Mouse (Mus musculus) granulocyte monocyte progenitor cell, adult 5-6 weeks (primary cell): ENCODE results near the gene Inafm1. TPM values are rescaled to one million over a fixed set of nuclear protein-coding genes. Genes with fewer than 3 reads are reported as not detected.
"Not testable (repeated sequence)": the region's sequence is repeated elsewhere in the genome, so short reads cannot be mapped to it uniquely, and the experiment has no call there.

ENCODE experiments used
- ATAC-seq: replicated peaks from 2 replicates; pipeline ENCODE4 v1.8.0; 2016; ENCODE audit warnings: mild to moderate bottlenecking, moderate TSS enrichment, inconsistent platforms; ENCODE audit not compliant: poor library complexity, severe bottlenecking
- total RNA-seq, 2 experiments: library from RNA; stranded (forward) in 1 of 2; stranded (reverse) in 1 of 2; fragments of 200-712, 200-1000 nt in 1 of 2; fragments of >200 nt in 1 of 2; fragmentation: Nextera tagmentation in 1 of 2; gene quantifications; 2 replicates each; pipeline ENCODE4 v1.2.3; 2014 to 2017

The Inafm1 gene
- total RNA-seq, 2 experiments from 2014 or later, result 3.3 to 14.6 TPM

DNA sequence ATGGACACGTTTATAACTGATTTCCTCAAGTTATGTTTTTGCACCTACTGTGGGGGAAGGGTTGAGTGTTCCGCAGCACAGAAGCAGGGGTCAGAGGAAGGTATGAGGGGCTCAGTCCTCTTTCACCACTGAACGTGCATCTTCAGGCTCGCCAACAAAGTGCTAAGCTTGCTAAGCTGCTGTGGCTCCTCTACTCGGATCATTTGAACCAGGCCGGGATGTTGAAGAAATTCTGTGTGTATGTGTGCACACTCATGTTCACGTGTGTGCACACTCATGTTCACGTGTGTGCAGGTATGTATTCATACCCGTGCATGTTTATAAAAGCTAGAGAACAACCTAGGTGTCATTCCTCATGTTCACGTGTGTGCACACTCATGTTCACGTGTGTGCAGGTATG lies 7.6 kb downstream of the Inafm1 start:
- ATAC-seq, result no peak

DNA sequence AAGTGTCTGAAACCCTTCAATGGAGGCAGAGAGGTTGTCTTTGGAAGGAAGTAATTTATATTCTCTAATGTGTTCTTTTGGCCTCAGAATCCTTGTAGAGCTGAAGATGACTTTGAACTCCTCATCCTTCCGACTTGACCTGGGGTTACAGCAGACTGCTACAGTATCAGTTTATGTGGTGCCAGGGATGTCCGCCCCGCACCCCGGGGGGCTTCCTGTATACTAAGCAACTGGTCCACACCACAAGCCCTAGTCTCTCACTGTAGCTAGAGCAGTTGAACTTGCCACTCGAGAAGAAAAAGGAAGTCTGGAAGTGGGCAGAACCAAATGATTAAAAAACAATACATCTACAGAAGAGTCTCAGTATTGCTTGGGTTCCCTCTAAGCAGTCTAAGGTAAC lies 9.6 kb downstream of the Inafm1 start:
- peak; percentile 26; the same call in 1 of the 2 replicates for ATAC-seq

DNA sequence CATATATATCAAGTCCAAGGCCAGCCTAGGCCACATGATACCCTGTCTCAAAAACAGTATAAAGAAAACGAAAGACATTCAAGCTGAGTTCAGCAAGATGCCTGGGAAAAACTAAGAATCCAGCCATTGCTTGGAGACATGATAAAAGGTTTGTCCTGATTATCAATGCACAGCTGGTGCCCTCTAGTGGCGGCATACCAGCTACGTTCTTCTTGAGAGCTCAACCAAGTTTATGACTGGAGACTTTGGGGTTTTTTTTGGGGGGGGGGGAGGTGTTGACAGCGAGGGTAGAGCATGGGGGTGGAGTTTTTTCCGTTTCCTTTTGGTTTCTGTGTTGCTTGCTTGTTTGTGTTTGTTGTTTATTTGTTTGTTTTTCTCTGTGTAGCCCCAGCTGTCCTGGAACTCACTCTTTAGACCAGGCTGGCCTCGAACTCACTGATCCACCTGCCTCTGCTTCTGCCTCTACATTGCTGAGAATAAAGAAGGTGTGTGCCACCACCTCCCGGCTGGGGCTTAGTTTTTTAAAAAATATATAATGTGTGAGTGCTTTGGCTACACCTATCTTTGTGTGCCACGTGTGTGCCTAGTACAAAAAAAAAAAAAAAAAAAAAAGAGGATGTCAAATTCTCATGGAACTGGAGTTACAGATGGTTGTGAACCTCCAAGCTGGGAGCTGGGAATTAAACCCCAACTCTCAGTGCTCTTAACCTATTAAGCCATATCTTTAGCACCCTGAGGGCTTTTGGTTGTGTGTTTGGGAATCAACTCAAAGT lies 10.2 kb downstream of the Inafm1 start:
- ATAC-seq, result peak; percentile 43

DNA sequence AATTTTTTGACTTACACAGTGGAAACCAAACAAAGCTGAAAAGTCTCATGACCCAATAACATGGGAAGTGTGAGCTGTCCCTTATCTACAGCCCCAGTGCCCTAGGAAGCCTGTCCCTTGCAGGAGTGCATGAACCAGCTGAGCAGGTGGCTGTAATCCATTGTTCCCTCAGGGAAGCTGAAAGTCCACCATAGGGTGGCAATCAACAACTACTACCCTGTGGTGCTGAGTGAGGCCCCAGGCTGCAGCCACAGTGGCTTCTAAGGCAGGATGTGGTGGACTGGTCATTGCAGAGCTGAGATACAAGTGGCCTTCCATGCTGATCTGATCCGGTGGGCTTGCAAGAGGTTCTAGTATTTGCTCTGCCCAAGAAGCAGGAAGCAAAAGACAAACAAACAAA lies 12.3 kb downstream of the Inafm1 start:
- ATAC-seq, result no peak

DNA sequence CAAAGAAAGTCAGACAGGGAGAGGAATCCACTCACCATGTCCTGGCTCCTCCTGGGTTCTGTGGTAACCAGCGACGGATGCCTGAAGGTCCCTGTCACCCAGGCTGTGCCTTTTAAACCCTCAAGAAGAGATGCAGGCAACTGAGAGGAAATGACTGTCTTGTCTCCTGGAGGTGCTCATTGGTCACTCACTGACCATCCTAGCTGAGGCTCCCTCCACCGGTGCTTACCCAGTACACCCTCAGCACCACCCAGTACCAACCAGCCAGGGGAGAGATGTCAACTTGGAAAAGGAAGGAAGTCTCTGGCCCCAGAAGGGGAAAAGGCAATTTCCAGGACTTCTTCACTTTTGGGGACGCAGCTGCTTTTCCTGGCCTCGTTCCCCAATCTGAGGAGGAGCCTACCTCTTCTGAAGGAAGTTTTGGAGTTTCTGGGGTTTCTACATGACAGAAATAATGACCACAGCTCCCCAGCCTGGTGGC lies 14.3 kb downstream of the Inafm1 start, which contains the start of gene C5ar1:
Gene C5ar1, minus strand, starts transcription at position 431 of the 481 bp plus-strand sequence.
- ATAC-seq, result peak; percentile 18

DNA sequence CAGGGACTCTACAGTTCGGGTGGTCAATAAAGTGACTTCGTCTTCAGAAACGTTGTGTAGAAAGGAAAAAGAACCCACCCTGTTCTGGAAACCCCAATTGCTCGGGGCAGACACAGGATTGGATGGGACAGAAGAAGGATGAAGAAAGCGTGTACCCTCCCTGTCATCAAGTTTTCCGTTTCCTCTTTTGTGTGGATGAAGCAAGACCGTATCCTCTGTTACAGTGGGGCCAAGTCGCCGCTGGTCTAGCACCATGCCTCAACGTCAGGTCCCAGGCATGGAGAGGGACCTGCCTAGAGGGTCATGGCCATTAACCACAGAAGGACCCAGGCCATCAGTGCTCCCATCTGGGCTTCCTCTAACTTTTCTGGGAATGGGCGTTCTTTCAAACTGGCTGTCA lies 15.6 kb downstream of the Inafm1 start:
- ATAC-seq, result peak; percentile 94

DNA sequence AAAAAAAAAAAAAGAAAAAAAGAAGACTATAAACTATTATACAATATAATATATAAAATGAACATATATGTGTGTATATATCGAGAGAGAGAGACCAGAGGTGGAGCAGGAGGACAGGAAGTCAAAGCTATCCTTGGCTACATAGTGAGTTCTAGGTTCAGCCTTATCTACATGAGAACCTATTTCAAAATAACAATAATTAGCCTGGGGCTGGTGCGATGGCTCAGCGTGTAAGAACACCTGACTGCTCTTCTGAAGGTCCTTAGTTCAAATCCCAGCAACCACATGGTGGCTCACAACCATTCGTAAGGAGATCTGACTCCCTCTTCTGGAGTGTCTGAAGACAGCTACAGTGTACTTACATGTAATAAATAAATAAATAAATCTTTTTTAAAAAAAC lies 17.5 kb downstream of the Inafm1 start:
- ATAC-seq, result not testable (repeated sequence)

DNA sequence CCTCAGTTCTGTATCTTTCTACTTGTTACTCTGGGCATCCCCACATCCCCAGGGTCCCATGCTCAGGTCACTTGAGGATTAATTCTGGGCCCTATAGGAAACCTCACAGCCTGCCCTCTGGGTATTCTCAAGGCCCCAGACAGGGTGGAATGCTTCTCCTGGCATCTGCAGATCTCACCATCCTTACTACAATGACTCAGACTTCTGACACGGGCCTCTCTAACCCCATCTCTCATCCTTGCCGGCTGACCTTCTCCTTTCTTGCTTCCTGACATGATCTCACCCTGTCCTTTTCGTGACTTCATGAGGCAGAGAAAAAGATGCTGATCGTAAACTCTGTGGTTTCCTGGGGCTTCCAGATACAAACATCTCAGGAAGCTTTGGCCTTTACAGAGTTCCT lies 19.2 kb downstream of the Inafm1 start:
- ATAC-seq, result peak; percentile 11; the same call in 1 of the 2 replicates

DNA sequence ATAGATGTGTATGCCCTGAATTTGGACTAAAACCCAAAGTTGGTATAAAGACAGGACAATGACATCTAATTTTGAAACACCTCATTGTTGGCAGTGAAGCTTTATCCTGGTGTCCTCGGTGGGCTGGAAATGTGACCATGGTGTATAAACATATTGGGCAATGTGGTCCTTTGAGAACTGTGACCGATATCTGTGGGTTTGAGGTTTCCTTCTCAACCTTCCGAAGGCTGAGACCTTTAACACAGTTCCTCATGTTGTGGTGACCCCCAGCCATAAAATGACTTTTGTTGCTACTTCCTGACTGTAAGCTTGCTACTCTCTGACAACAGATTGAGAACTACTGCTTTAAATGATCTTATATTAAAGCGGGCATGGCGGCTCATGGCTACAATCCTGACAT lies 22.7 kb downstream of the Inafm1 start:
- peak; percentile 96 for ATAC-seq

DNA sequence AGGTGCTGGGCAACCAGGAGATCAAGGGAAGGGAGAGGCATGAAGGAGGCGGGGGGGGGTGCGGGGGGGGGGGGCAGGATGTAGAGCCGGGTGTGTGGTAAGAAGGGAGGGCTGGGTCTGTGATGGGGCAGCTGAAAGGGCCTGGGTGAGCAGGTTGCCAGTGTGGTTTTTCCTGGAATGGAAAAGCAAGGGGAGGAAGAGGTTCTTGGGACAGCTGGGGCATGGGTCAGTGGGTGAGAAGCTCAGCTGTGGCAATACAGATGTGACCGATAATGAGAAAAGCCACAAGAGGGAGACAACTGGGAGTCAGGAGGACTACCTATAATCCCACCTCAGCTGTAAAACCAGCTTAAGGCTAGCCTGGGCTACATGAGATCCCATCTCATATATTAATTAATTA lies 27.5 kb downstream of the Inafm1 start:
- peak; percentile 38 for ATAC-seq

DNA sequence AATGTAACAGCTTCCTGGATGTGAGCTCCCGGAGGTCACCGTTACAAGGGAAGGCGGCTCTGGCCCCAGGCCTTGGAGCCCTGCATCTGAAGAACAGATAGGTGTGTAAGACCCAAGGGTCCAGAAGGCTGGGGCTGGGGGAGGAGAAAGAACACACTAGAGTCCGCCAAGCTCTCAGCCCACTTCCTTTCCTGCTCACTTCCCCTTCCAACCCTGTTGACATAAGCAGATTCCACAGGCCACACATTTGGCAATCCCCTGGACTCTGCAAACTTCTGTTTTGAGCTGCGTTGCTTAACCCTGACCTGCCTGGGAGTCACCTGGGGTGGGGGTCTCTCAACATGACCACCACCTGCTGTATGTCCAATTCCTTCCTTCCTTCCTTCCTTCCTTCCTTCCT lies 29.4 kb downstream of the Inafm1 start, which contains the start of gene C5ar2:
Gene C5ar2, minus strand, starts transcription at position 88 of the 400 bp plus-strand sequence.
- peak; percentile 80 for ATAC-seq

DNA sequence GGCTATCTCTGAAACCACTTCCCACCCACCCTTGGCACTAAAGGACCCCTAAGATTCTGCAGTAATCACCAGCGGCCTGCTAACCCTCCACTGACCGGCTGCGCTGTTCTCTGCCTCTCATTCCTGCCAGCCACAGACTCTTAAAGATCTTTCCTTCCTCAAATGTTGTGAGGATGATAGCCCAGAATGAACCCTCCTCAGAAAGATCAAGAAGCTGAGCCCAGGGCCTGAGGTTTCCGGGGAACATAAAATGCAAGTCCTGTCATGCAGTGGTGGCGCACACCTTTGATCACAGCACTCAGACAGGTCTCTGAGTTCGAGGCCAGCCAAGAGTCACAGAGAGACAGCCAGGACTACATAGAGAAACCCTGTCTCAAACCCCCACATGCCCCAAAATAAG lies 31.2 kb downstream of the Inafm1 start:
- ATAC-seq, result no peak

DNA sequence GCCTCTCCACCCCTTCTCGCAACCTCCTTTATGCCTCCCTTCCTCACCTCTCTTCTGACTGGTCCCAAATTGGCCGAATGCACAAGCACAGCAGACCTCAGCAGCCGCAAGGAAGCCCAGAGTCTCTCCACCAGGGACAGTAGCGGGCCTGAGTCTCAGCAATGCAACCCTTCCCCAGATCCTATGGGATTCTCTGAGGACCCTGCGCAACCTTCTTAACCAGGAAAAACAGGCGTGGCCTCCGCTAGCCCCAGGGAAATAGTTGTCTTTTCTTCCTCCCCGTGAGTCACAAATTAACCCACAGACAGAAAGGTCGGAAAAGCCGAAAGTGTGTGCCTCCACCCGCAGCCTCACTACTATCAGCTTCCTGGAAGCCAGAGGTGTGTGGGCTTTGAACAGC lies 31.6 kb downstream of the Inafm1 start:
- ATAC-seq, result no peak

DNA sequence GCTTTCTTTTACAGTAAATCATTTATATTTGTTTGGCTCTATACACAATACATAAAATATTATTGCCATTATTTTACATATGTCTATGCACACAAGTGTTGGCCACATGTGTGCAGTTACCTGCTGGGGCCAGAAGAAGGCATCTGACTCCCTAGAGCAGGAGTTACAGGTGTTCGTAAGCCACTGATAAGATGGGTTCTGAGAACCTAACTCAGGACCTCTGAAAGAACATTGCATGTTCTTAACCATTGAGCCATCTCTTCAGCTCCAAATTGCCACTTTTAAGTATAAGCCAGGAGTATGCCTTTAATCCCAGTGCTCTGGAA lies 32.5 kb downstream of the Inafm1 start:
- no peak for ATAC-seq

DNA sequence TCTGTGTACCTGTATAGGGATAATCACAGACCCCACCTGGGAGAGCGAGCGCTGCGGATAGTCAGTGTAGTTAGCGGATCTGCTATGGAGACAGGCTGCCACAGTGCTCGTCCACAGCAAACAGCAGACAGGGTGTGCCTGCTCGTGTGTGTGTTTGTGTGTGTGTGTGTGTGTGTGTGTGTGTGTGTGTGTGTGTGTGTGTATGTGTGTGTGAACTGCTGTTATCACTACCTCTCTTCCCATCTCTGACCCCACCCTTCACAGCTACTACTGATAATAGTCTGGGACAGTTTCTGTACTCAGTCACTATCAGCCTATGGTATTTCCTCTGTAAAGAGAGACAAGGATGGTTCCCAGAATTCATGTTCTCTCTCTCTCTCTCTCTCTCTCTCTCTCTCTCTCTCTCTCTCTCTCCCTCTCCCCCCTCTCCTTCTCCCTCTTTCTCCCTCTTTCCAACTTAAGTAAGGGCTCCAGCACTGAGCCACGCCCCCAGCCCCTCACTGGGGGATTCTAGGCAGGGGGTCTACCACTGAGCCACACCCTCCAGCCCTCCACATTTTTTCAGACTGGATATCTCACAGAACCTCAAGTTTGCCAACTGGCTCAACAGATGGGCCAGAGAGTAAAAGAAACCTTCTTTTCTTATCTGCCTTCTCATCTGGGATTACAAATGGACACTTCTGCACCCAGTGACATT lies 33.0 kb downstream of the Inafm1 start:
- ATAC-seq, result no peak

DNA sequence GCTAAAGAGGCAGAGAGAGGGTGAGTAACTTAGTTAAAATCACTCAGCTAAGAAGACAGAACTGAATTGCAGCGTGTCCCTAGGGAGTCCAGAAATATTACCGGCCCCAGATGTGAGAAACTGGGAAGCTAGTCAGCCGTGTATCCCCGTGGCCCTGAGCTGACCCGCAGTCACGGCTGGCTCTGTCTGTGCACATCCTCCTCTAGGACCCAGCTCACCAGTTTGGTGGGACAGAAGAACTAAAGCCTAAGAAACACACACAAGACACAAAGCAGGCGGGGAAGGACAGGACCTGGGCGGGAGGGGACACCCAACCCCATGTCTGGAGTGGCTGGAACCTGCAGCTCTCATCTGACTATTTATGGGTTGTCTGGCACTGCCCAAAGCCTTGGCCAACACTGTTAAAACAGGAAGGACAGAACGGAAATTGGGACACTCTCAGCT lies 33.8 kb downstream of the Inafm1 start:
- ATAC-seq, result peak; percentile 71

DNA sequence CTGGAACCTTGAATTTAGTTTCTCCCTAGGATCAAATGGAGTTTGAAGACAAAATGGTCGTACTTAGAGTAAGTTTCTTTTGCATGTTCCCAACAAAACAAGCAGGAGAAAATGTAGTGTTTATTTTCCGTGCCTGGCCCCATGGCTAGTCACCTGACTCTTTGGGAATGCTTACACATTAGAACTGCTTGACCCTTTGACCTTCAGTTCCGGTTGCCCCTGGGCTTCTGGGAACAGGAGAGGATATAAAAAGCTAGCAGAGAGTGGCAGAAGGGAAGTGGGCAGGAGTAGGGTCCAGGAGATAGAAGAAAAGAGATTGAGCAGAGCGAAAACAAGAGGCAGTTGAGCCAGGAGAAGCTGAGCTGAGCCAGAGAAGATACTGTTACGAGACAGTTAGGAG lies 43.5 kb downstream of the Inafm1 start:
- no peak for ATAC-seq

Other genes with a start within 250 kb of the Inafm1 start
- gene Bicra, start 225.7 kb downstream of the Inafm1 start, total RNA-seq (2014; fragmentation: Nextera tagmentation), result 12.2 and 21.8 TPM in 2 replicates
- 0.34 and 0.93 TPM in 2 replicates for gene Bicra, start 225.7 kb downstream of the Inafm1 start, total RNA-seq (2017)
- not detected in 2 replicates for gene Zfp541, start 211.8 kb downstream of the Inafm1 start, total RNA-seq (2014; fragmentation: Nextera tagmentation)
- 0.31 TPM in 1 of 2 replicates, not detected in the other for gene Zfp541, start 211.8 kb downstream of the Inafm1 start, total RNA-seq (2017)
- gene Napa, start 175.2 kb downstream of the Inafm1 start, total RNA-seq (2014; fragmentation: Nextera tagmentation), result 81.0 and 105 TPM in 2 replicates
- 38.5 and 39.5 TPM in 2 replicates for gene Napa, start 175.2 kb downstream of the Inafm1 start, total RNA-seq (2017)
- 19.2 and 20.9 TPM in 2 replicates for gene Kptn, start 153.7 kb downstream of the Inafm1 start, total RNA-seq (2014; fragmentation: Nextera tagmentation)
- gene Kptn, start 153.7 kb downstream of the Inafm1 start, total RNA-seq (2017), result 9.7 and 11.2 TPM in 2 replicates
- not detected in 2 replicates for gene Slc8a2, start 143.8 kb downstream of the Inafm1 start, total RNA-seq (2014; fragmentation: Nextera tagmentation)
- not detected in 2 replicates for gene Slc8a2, start 143.8 kb downstream of the Inafm1 start, total RNA-seq (2017)
- gene Meis3, start 98.5 kb downstream of the Inafm1 start, total RNA-seq (2014; fragmentation: Nextera tagmentation), result not detected in 2 replicates
- gene Meis3, start 98.5 kb downstream of the Inafm1 start, total RNA-seq (2017), result not detected in 2 replicates
- 5.5 and 8.7 TPM in 2 replicates for gene Dhx34, start 51.6 kb downstream of the Inafm1 start, total RNA-seq (2014; fragmentation: Nextera tagmentation)
- gene Dhx34, start 51.6 kb downstream of the Inafm1 start, total RNA-seq (2017), result 4.4 and 9.4 TPM in 2 replicates
- gene C5ar2, start 29.5 kb downstream of the Inafm1 start, total RNA-seq (2014; fragmentation: Nextera tagmentation), result 0.15 TPM in 1 of 2 replicates, not detected in the other
- gene C5ar2, start 29.5 kb downstream of the Inafm1 start, total RNA-seq (2017), result 0.13 and 0.93 TPM in 2 replicates
- gene C5ar1, start 14.1 kb downstream of the Inafm1 start, total RNA-seq (2014; fragmentation: Nextera tagmentation), result 0.21 TPM in 1 of 2 replicates, not detected in the other
- gene C5ar1, start 14.1 kb downstream of the Inafm1 start, total RNA-seq (2017), result 0.67 and 1.1 TPM in 2 replicates
- gene Ccdc9, start 13.2 kb upstream of the Inafm1 start, total RNA-seq (2014; fragmentation: Nextera tagmentation), result 31.7 and 50.9 TPM in 2 replicates
- 54.0 and 62.0 TPM in 2 replicates for gene Ccdc9, start 13.2 kb upstream of the Inafm1 start, total RNA-seq (2017)
- 0.53 and 1.1 TPM in 2 replicates for gene Bbc3, start 34.8 kb upstream of the Inafm1 start, total RNA-seq (2014; fragmentation: Nextera tagmentation)
- gene Bbc3, start 34.8 kb upstream of the Inafm1 start, total RNA-seq (2017), result 1.3 and 2.2 TPM in 2 replicates
- gene Sae1, start 114.2 kb upstream of the Inafm1 start, total RNA-seq (2014; fragmentation: Nextera tagmentation), result 131 and 137 TPM in 2 replicates
- gene Sae1, start 114.2 kb upstream of the Inafm1 start, total RNA-seq (2017), result 409 and 421 TPM in 2 replicates
- gene Zc3h4, start 127.3 kb upstream of the Inafm1 start, total RNA-seq (2014; fragmentation: Nextera tagmentation), result 42.3 and 57.9 TPM in 2 replicates
- 20.9 and 40.7 TPM in 2 replicates for gene Zc3h4, start 127.3 kb upstream of the Inafm1 start, total RNA-seq (2017)
- 27.5 and 71.6 TPM in 2 replicates for gene Tmem160, start 179.2 kb upstream of the Inafm1 start, total RNA-seq (2014; fragmentation: Nextera tagmentation)
- 17.2 and 26.2 TPM in 2 replicates for gene Tmem160, start 179.2 kb upstream of the Inafm1 start, total RNA-seq (2017)
- gene Npas1, start 204.1 kb upstream of the Inafm1 start, total RNA-seq (2014; fragmentation: Nextera tagmentation), result not detected in 2 replicates
- not detected in 2 replicates for gene Npas1, start 204.1 kb upstream of the Inafm1 start, total RNA-seq (2017)